Mouse (Mus musculus) left cerebral cortex, postnatal 4 days (tissue): ENCODE results near the gene Thada. TPM values are rescaled to one million over a fixed set of nuclear protein-coding genes. Genes with fewer than 3 reads are reported as not detected.

Experiments used
- DNase-seq: peaks from one replicate; pipeline ENCODE4 v3.0.0-alpha.2; 2022
- intact Hi-C: fragments of 180-260 bp; cut with DNase I; formaldehyde crosslinking; loops from one replicate; pipeline ENCODE4 v1.15.1; 2025
- total RNA-seq, 2 experiments: library from RNA; stranded (reverse); gene quantifications; 2 replicates each; pipeline ENCODE4 v1.2.3; 2021

Thada gene
- total RNA-seq, 2 experiments from 2014 or later, result 18.4 to 21.7 TPM

GRCm38 (mm10) chr17:84179973-84180365 lies 286.0 kb downstream of the Thada start:
- intact Hi-C loops, result no loop called here
- no peak for DNase-seq

GRCm38 (mm10) chr17:84179026-84179972 lies 286.7 kb downstream of the Thada start:
- intact Hi-C loops, result no loop called here

GRCm38 (mm10) chr17:84177481-84177880 lies 288.5 kb downstream of the Thada start:
- intact Hi-C loops, result no loop called here
- DNase-seq, result no peak

More at GRCm38 (mm10) chr17:84179026-84179972, 286.7 kb downstream of the Thada start:
- DNase-seq, result no peak

- no peak for DNase-seq
- intact Hi-C loops, result no loop called here
Measured at GRCm38 (mm10) chr17:84176446-84176845, 289.6 kb downstream of the Thada start.

- no peak for DNase-seq
- intact Hi-C loops, result no loop called here
Measured at GRCm38 (mm10) chr17:84175196-84175595, 290.8 kb downstream of the Thada start.

- intact Hi-C loops, result no loop called here
- no peak for DNase-seq
Measured at GRCm38 (mm10) chr17:84167377-84167776, 298.6 kb downstream of the Thada start.

GRCm38 (mm10) chr17:84166135-84166860 lies 299.7 kb downstream of the Thada start:
- intact Hi-C loops, result no loop called here
- DNase-seq, result peak; percentile 0

GRCm38 (mm10) chr17:84165735-84166134 lies 300.3 kb downstream of the Thada start:
- DNase-seq, result peak; percentile 0
- intact Hi-C loops, result no loop called here

GRCm38 (mm10) chr17:84164146-84164545 lies 301.9 kb downstream of the Thada start:
- DNase-seq, result no peak
- intact Hi-C loops, result no loop called here

- intact Hi-C loops, result no loop called here
- peak; percentile 0 for DNase-seq
Measured at GRCm38 (mm10) chr17:84163066-84163785, 302.8 kb downstream of the Thada start.

GRCm38 (mm10) chr17:84162211-84162760 lies 303.7 kb downstream of the Thada start:
- DNase-seq, result no peak
- intact Hi-C loops, result no loop called here

- peak; percentile 79 for DNase-seq
- intact Hi-C loops, result no loop called here
Measured at GRCm38 (mm10) chr17:84161231-84161854, 304.7 kb downstream of the Thada start.

GRCm38 (mm10) chr17:84158891-84159290 lies 307.1 kb downstream of the Thada start:
- no peak for DNase-seq

GRCm38 (mm10) chr17:84158461-84158795 lies 307.6 kb downstream of the Thada start:
- no peak for DNase-seq
- intact Hi-C loops, result no loop called here

More at GRCm38 (mm10) chr17:84158891-84159290, 307.1 kb downstream of the Thada start:
- intact Hi-C loops, result no loop called here

- intact Hi-C loops, result no loop called here
- no peak for DNase-seq
Measured at GRCm38 (mm10) chr17:84157743-84158460, 308.1 kb downstream of the Thada start.

GRCm38 (mm10) chr17:84156748-84157742 lies 309.0 kb downstream of the Thada start:
- intact Hi-C loops, result no loop called here
- no peak for DNase-seq

GRCm38 (mm10) chr17:84156227-84156573 lies 309.8 kb downstream of the Thada start:
- no peak for DNase-seq
- intact Hi-C loops, result no loop called here

- intact Hi-C loops, result no loop called here
- DNase-seq, result no peak
Measured at GRCm38 (mm10) chr17:84155516-84156226, 310.3 kb downstream of the Thada start.
